Mouse (Mus musculus): ENCODE measurements around the gene Ilf3. TPM values are rescaled to one million over a fixed set of nuclear protein-coding genes. Genes with fewer than 3 reads are reported as not detected.

Ilf3 gene
- polyA plus RNA-seq, 1 experiment from 2014 or later: 335 TPM

DNA sequence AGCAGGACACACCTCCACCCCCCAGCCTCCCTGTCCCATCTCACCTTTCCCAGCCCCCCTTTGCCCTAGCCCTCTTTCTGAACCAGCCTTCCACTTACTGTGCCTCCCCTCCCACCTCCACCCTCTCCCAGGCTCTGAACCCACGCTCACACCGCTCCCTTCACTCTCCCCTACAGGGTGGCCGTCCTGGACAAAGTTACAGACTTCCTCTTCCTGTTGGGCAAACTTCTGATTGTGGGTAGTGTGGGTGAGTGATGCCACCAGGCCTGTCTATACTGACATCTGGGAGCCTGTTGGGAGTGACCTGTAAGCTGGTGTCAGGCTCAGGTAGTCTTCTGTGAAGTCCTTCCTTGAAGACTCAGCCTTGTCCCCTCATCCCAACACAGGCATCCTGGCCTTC, 19.5 kb upstream of the Ilf3 start:
- Histone ChIP-seq H3K9me3 (no peaks in the 10 kb centered on the region), H3K4me3 (replicated peaks) (no peak overlapping the region), H3K27me3 (no peaks in the 10 kb centered on the region), H3K36me3 (replicated peaks) (peaks cover 51% of the 10 kb centered on the region), H3K27ac (no peak overlapping the region), H3K4me2 (no peak overlapping the region), H3K4me1 (peaks cover 4% of the 10 kb centered on the region; the same call in 1 of the 2 replicates), H3K9ac (peak overlapping the region; percentile 21; the same call in 1 of the 2 replicates)
- WGBS: 87% methylated on average over 3 of the region's 3 CpGs
- no peak for ATAC-seq (ENCODE audit: low FRiP score)

DNA sequence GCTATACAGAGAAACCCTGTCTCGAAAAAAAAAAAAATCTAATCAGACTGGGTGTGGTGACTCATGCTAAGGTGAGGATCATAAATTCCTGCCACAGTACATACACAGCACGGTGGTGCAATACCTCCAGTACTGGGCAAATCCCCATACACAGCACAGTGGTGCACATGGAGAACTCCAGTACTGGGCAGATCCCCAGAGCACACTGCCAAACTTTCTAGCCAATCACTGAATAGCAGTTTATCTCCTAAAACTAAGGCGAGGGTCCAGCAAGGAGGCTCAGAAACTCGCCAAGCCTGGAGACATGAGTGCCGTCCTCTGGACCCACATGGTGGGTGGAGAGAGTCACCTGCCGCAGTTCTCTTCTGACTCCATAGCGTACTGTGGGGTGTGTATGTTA, 16.5 kb upstream of the Ilf3 start:
- H3K4me1 ChIP-seq: peaks cover 6% of the 10 kb centered on the region; the same call in 1 of the 2 replicates
- no peak overlapping the region for H3K4me3 ChIP-seq (replicated peaks)
- H3K27ac ChIP-seq: no peak overlapping the region
- H3K4me2 ChIP-seq: no peak overlapping the region
- no peaks in the 10 kb centered on the region for H3K9me3 ChIP-seq
- WGBS: 95% methylated on average over 7 of the region's 7 CpGs
- peaks cover 55% of the 10 kb centered on the region for H3K36me3 ChIP-seq (replicated peaks)
- H3K27me3 ChIP-seq: no peaks in the 10 kb centered on the region
- H3K9ac ChIP-seq: no peak overlapping the region
- ATAC-seq (ENCODE audit: low FRiP score): no peak

DNA sequence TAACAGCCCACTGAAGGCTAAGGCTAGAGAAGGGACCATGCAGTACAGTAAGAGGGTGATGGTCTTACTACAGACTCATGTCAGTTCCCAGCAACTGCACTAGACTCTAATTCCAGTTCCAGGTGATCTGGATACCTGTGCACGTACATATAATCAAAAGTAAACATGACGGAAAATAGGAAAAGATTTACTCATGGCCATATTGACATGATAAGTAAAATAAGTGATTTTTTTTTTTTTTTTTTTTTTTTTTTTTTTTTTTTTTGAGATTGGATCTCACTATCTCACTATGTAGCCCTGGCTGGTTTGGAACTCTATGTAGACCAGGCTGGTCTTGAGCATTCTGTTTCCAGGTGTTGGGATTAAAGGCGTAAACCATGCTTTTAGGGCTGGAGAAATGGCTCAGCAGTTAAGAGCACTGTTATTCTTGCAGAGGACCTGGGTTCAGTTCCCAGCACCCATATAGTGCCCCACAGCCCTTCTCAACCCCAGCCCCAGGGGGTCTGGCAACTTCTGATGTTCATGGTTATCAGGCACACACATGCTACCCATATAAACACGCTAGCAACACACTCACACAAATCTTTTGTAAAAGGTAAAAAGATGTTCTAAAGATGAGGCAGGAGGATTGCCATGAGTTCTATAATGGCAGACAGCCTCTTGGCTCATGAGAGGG, 15.8 kb upstream of the Ilf3 start:
- H3K9ac ChIP-seq: no peak overlapping the region
- peaks cover 6% of the 10 kb centered on the region; the same call in 1 of the 2 replicates for H3K4me1 ChIP-seq
- H3K27ac ChIP-seq: no peak overlapping the region
- no peak for ATAC-seq (ENCODE audit: low FRiP score)
- 95% methylated on average over 4 of the region's 4 CpGs for WGBS
- H3K36me3 ChIP-seq (replicated peaks): peaks cover 51% of the 10 kb centered on the region
- no peak overlapping the region for H3K4me2 ChIP-seq
- H3K27me3 ChIP-seq: no peaks in the 10 kb centered on the region
- no peaks in the 10 kb centered on the region for H3K9me3 ChIP-seq
- no peak overlapping the region for H3K4me3 ChIP-seq (replicated peaks)

DNA sequence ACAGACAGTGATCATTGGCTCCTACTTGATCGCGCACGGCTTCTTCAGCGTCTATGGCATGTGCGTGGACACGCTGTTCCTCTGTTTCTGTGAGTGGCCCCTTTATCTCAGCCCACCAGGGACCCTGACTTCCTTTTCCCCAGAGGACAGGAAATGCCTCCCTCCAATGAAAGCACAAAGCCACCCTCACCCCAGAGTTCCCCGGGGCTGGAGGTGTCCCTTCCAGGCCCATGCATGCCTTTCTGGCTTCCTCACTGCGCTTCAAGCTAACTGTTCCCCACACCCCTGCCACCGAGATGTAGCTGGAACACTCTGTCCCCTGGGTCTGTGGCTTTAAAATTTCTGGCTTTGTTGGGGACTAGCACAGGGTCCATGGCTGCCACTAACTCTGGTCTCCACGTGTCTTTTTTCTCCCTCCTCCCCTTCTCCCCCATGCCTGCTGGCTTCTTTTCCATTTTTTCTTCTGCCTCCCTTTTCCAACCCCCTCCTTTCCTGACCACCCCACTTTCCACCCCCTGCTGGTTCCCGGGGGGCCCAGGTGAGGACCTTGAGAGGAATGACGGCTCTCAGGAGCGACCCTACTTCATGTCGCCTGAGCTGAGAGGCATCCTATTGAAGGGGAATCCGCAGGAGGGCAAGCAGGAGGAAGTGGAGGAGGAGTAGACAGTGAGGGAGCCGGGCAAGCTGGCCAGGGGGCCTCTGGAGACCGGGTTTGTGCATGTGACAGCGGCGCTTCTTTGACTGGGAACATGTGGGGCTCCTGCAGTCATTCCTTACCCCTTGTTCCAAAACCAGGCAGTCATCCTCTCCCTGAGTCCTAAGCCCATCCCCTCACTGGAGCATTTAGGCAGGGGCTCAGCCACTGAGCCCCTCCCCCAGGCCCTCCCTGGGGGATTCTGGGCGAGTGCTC, 15.0 kb upstream of the Ilf3 start:
- H3K36me3 ChIP-seq (replicated peaks): peaks cover 43% of the 10 kb centered on the region
- H3K4me2 ChIP-seq: no peak overlapping the region
- no peaks in the 10 kb centered on the region for H3K9me3 ChIP-seq
- no peak overlapping the region for H3K4me3 ChIP-seq (replicated peaks)
- H3K4me1 ChIP-seq: peaks cover 6% of the 10 kb centered on the region; the same call in 1 of the 2 replicates
- ATAC-seq (ENCODE audit: low FRiP score): no peak
- no peak overlapping the region for H3K27ac ChIP-seq
- WGBS: 38% methylated on average over 20 of the region's 20 CpGs
- H3K9ac ChIP-seq: no peak overlapping the region
- no peaks in the 10 kb centered on the region for H3K27me3 ChIP-seq

DNA sequence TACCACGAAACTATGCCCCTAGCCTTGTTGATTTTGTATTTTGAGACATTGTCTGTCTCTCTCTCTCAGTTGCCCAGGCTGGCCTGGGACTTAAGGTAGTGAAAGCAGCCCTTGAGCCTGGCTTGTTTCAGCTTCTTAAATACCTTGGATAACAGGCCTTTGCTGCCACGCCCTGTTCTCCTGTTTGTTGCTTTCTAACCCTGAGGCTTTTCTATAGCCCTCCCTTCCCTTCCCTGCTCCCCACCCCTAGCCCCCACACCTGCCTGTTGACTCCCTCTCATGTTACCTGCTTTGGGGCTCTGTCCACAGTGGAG, 14.3 kb upstream of the Ilf3 start:
- peaks cover 6% of the 10 kb centered on the region; the same call in 1 of the 2 replicates for H3K4me1 ChIP-seq
- no peak for ATAC-seq (ENCODE audit: low FRiP score)
- no peaks in the 10 kb centered on the region for H3K27me3 ChIP-seq
- H3K9me3 ChIP-seq: no peaks in the 10 kb centered on the region
- no peak overlapping the region for H3K4me3 ChIP-seq (replicated peaks)
- H3K27ac ChIP-seq: no peak overlapping the region
- H3K4me2 ChIP-seq: no peak overlapping the region
- H3K9ac ChIP-seq: no peak overlapping the region
- WGBS: 59% methylated on average over 2 of the region's 2 CpGs
- H3K36me3 ChIP-seq (replicated peaks): peaks cover 37% of the 10 kb centered on the region

DNA sequence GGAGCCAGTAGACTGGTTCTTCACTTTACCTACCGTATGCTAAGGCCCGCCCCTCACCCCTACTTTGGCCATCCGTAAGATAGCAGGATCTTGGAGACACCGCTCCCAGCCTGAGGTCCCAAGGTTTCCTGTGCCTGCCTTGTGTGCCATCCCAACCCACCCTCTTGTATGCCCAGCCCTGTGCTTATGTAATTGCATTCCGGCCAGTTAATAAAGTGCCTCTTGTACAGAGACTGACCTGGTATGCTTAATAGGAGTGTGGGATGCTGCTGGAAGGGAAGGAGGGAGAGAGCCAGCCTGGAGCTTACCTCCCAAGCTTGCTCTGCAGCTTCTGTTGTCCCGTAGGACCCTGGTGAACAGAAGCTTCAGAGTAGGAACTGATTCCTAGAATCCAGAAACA, 12.9 kb upstream of the Ilf3 start:
- Histone ChIP-seq H3K36me3 (replicated peaks) (peaks cover 33% of the 10 kb centered on the region), H3K4me3 (replicated peaks) (no peak overlapping the region)
- no peak for ATAC-seq (ENCODE audit: low FRiP score)

DNA sequence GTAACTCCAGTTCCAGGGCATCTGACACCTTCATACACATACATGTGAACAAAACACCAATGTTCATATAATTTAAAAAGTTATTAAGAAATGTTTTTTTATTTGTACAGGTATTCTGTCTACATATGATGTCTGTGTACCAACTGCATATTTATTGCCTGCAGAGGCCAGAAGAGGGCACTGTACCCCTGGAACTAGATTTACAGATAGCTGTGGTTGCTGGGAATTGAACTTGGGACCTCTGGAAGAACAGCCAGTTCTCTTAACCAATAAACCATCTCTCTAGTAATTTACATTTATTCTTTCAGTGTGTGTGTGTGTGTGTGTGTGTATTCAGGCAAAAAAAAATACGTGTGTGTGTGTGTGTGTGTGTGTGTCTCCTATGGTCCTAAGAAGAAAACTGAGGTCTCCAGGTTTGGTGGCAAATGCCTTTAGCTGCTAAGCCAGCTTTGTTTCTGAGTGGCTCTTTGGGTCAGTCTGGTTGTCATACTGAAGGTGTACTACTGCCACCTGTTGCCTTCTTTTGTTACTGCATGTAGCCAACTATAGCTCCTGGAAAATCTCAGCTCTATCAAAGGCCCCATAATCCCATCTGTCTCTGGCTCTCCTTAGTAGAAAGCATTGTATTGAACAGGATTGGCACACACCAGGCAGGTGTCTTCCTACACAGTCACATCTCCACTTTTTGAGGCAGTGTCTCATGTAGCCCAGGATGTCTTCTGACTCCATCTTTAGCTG, 10.5 kb upstream of the Ilf3 start:
- no peak overlapping the region for H3K9ac ChIP-seq
- peaks cover 22% of the 10 kb centered on the region for H3K36me3 ChIP-seq (replicated peaks)
- peak; percentile 27; the same call in 1 of the 2 replicates for ATAC-seq (ENCODE audit: low FRiP score)
- no peak overlapping the region for H3K4me3 ChIP-seq (replicated peaks)
- no peak overlapping the region for H3K4me2 ChIP-seq
- H3K9me3 ChIP-seq: no peaks in the 10 kb centered on the region
- no peak overlapping the region for H3K27ac ChIP-seq
- H3K27me3 ChIP-seq: peaks cover 7% of the 10 kb centered on the region; the same call in 1 of the 2 replicates
- H3K4me1 ChIP-seq: peaks cover 6% of the 10 kb centered on the region; the same call in 1 of the 2 replicates
- WGBS: 0% methylated on average over 1 of the region's 1 CpGs

More for the DNA sequence above, 12.9 kb upstream of the Ilf3 start:
- H3K27me3 ChIP-seq: no peaks in the 10 kb centered on the region
- no peak overlapping the region for H3K4me2 ChIP-seq
- 95% methylated on average over 6 of the region's 6 CpGs for WGBS
- peaks cover 6% of the 10 kb centered on the region; the same call in 1 of the 2 replicates for H3K4me1 ChIP-seq
- no peak overlapping the region for H3K27ac ChIP-seq
- no peak overlapping the region for H3K9ac ChIP-seq
- no peaks in the 10 kb centered on the region for H3K9me3 ChIP-seq

DNA sequence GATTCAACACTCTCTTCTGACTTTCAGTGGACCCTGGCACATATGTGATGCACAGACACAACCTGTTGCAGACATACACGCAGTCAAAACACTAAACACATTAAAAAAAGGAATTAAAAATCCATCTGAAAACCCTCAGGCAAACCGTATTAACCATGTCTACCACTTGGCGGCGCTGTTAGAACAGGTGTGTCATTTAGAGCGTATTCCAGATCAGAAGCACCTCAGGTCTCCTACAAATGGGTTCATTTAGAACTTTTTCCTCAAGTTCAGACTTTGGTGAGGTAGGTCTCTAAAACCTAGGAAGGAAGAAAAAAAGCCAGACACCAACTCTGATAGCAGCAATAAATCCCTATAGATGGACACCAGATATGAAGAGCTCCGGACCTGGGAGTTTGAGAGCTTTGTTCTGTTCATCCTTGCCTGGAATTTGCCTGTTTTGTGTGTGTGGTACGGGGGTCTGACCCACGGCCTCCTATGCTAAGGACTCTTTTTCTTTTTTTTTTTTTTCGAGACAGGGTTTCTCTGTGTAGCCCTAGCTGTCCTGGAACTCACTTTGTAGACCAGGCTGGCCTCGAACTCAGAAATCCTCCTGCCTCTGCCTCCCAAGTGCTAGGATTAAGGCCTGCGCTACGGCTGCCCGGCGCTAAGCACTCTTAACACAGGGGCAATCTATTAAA, 990 bp upstream of the Ilf3 start:
- Histone ChIP-seq H3K4me2 (peak overlapping the region; percentile 84), H3K4me3 (replicated peaks) (peak overlapping the region; percentile 70), H3K27me3 (peaks cover 7% of the 10 kb centered on the region), H3K4me1 (peaks cover 22% of the 10 kb centered on the region), H3K36me3 (replicated peaks) (peaks cover 5% of the 10 kb centered on the region), H3K9ac (no peak overlapping the region), H3K27ac (peak overlapping the region; percentile 84), H3K9me3 (no peaks in the 10 kb centered on the region)
- 34% methylated on average over 14 of the region's 14 CpGs for WGBS
- ATAC-seq (ENCODE audit: low FRiP score): peak; percentile 7; the same call in 1 of the 2 replicates

DNA sequence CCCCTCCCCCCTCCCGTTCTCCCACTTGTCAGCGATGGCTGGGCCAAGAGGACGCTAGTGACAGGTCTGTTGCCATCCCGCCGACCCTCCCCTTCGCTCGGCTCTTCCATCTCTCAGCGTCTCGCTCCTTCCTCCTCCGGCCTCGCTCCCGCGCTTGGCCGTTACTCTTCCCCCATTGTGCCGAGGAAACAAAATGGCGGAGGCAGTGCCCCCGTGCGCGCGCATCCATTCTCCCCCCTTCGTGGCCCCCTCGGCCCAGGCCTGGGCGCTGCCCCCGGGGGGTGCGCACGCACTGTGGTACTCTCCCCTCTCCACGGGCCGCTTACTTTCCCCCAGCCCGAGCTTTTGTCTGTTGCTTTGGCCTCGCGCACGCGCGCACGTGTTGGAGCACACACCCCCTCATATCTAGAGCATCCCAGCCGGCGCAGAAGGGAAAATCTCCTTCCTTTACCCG, 487 bp downstream of the Ilf3 start:
- Histone ChIP-seq H3K27me3 (no peaks in the 10 kb centered on the region), H3K36me3 (replicated peaks) (peaks cover 20% of the 10 kb centered on the region), H3K9ac (peak overlapping the region; percentile 79), H3K4me1 (peaks cover 33% of the 10 kb centered on the region), H3K27ac (peak overlapping the region; percentile 89), H3K4me2 (peak overlapping the region; percentile 84), H3K9me3 (no peaks in the 10 kb centered on the region), H3K4me3 (replicated peaks) (peak overlapping the region; percentile 70)
- peak; percentile 63 for ATAC-seq (ENCODE audit: low FRiP score)
- under 1% methylated on average over 36 of the region's 38 CpGs for WGBS

DNA sequence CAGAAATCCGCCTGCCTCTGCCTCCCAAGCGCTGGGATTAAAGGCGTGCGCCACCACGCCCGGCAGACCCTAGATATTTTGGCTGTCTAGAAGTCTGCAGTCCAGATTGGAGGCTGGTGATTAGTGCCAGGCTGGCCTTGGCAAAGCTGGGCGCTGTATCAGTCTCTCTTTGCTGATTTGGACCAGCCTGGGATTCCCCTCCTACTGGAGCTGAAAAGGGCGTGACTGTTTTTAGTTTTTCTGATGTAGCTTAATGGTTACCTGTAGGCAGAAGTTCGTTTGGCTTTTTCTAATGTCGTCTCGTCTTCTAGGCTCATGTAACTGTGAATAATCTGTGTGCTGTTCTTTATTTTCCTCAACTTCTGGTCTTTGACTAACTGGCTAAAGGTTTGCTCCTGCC, 1.4 kb downstream of the Ilf3 start:
- no peak for ATAC-seq (ENCODE audit: low FRiP score)

DNA sequence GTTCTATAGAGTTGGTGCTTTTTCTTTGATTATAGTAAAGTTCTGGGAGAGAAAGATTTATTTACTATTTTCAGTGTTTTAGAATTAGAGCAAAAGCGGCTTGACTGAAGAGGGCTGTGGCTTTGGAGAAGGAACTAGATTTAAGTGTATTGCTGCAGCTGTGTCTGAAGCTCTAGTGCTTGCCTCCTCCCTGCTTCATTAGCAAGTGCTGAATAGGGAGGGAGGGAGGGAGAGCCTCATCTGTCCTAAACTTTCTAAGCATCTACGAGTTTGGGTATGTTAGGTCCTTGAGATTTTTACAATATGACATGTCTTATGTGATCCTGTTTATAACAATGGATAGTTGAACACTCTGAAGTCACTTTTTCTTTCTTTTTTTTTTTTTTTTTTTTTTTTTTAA, 3.2 kb downstream of the Ilf3 start:
- Histone ChIP-seq H3K4me2 (peak overlapping the region; percentile 15), H3K9me3 (no peaks in the 10 kb centered on the region), H3K36me3 (replicated peaks) (peaks cover 36% of the 10 kb centered on the region), H3K4me3 (replicated peaks) (no peak overlapping the region), H3K27me3 (no peaks in the 10 kb centered on the region), H3K27ac (no peak overlapping the region), H3K4me1 (peaks cover 43% of the 10 kb centered on the region), H3K9ac (peak overlapping the region; percentile 9; the same call in 1 of the 2 replicates)
- 79% methylated on average over 2 of the region's 2 CpGs for WGBS
- ATAC-seq (ENCODE audit: low FRiP score): no peak

More for the DNA sequence above, 1.4 kb downstream of the Ilf3 start:
- peak overlapping the region; percentile 79 for H3K9ac ChIP-seq
- no peaks in the 10 kb centered on the region for H3K27me3 ChIP-seq
- 73% methylated on average over 11 of the region's 11 CpGs for WGBS
- peaks cover 33% of the 10 kb centered on the region for H3K4me1 ChIP-seq
- peak overlapping the region; percentile 84 for H3K4me2 ChIP-seq
- no peaks in the 10 kb centered on the region for H3K9me3 ChIP-seq
- peaks cover 24% of the 10 kb centered on the region for H3K36me3 ChIP-seq (replicated peaks)
- H3K27ac ChIP-seq: no peak overlapping the region; the same call in 1 of the 2 replicates
- peak overlapping the region; percentile 70 for H3K4me3 ChIP-seq (replicated peaks)
